Mouse (Mus musculus): ENCODE results near the gene Gm42791.

DNA sequence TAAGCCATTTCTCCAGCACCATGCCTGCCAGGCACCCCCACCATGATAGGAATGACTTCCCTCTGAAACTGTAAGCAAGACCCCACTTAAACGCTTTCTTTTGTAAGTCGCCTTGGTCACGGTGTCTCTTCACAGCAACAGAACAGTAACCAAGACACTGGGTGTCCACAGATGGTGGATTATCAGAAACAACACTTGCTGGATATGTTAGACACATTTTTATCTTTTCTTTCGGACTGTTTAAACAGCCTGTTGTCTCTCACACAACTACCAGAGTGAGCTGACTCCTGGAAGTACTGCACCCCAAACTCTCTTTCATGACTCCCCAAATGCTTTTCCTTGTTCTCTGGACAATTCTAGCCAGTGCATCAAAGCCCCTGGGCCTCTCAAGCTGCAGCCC is 104.7 kb downstream of the Gm42791 start:
- TF ChIP-seq GATA1 (IDR thresholded peaks at IDR 0.05; ENCODE audit: low read length) (no peak), TAL1 (IDR thresholded peaks at IDR 0.05; ENCODE audit: low read length) (no peak)

All from erythroblast, embryonic 14.5 days (primary cell).